Mouse (Mus musculus): ENCODE results near the gene Tmem243.
A peak's percentile ranks its signal among the peaks of the same experiment; 100 is the strongest.

The Tmem243 gene

GRCm38 (mm10) chr5:9100207-9100848 lies at the start of gene Tmem243:
Gene Tmem243, plus strand, starts transcription at chr5:9100668.
- DNase-seq (ENCODE audit: low read depth, low spot score) = peak; percentile 75

DNA sequence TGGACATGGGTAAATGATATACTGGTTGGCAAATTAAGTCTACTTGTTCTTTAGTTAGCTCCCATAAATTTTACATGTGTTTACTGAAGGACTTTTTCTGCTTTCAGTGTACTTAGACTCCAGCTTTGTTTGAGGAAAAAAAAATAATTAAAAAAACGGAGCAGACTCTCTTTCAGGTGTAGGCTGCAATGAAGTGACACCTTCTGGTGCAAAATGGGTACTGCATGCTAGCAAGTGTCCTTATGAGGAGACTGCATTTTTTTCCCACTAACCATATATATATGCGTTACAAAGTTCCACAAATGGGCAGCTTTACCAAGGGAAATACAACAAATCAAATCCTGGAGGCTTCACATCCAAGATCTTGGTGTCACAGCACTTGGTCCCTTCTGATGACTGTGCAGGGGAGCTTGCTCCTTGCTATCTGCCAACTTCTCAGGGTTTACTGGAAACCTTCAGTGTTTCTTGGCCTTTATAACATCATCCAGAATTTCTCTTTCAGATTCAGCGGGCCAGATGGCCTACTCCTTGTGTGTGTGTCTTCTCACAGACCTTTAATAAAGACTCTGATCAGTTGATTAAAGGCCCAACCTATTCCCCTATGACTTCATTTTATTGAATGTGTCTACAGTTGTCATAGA lies 44.3 kb upstream of the Tmem243 start:
- DNase-seq (ENCODE audit: low read depth, low spot score) = peak; percentile 18

DNA sequence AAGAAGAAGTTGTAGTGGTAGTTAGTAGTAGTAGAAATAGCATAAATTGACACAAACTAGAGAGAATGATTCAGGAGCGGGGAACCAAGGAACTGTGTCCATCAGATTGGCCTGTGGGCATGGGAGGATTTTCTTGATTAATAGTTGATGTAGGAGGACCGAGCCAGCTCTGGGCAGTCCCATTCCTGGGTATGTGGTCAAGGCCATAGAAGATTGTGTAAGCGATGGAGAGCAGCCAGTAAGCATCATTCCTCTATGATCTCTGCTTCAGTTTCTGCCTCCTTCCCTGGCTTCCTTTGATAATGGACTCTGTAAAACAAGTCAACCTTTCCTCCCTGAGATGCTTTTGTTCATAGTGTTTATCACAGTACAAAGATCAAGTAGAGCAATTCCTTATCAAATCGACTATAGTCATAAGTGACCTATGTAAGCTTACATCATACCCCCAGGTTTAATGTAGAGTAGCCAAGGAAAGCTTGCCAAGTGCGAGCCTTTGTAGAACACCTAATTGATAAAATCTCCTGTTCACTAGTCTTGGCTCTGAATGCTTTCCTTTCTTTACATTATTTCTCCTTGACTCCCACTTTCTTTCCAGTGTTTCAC lies 43.1 kb upstream of the Tmem243 start:
- DNase-seq (ENCODE audit: low read depth, low spot score) = no peak

DNA sequence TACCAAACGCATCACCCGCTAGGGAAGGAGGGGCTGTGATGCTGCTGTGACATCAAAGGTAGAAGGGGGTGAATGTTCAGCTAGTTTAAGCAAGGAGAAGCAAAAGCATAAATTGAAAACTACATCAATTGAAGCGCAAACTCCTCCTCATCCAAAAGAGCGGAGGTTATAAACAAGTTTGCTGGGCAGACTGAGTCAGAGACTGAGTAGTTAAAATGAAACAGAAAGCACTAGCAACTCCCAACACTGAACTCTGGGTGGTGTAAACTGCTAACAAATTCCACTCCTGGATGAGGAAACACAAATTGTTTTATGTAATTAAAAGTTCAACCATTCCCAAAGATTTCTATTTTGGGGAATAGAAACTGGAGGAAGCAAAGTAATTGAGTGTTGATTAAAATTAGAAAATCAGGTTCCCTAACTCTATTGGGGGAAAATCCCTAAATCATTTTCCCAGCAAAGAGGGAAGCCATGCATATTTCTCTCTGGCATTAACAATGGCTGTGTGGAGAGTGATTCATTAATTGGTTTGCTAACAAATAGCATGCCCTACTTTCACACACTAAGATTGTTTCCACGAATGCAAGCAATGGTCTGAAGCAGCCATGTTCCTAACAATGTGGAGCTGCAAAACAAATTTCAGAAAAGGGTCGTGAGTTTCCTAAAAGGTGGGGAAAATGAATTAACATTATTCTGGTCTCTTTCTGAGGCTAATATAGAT lies 41.0 kb upstream of the Tmem243 start:
- DNase-seq (ENCODE audit: low read depth, low spot score) = no peak

- no peak for DNase-seq (ENCODE audit: low read depth, low spot score)
Observed at GRCm38 (mm10) chr5:9060228-9060627, 40.2 kb upstream of the Tmem243 start.

- DNase-seq (ENCODE audit: low read depth, low spot score) = no peak
Observed at GRCm38 (mm10) chr5:9064217-9064616, 36.3 kb upstream of the Tmem243 start.

DNA sequence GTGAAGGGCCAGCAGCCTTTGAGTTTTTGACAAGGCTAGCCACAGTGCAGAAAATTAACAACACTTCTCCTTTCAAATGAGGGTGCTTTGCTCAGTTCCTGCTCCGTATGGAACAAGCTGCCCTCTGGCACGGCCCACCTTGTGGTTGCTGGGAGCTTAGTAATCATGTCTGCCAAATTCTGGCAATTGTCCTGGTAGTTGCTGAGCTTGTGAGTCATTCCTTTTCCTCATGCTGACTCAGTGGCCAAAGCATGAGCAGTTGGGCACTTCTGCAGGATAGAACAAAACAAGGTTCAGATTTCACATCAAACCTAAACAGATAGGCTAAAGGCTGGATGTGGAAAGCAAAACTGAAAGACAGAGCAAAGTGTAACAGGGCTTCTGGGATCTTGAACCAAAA lies 31.6 kb upstream of the Tmem243 start:
- DNase-seq (ENCODE audit: low read depth, low spot score) = no peak

DNA sequence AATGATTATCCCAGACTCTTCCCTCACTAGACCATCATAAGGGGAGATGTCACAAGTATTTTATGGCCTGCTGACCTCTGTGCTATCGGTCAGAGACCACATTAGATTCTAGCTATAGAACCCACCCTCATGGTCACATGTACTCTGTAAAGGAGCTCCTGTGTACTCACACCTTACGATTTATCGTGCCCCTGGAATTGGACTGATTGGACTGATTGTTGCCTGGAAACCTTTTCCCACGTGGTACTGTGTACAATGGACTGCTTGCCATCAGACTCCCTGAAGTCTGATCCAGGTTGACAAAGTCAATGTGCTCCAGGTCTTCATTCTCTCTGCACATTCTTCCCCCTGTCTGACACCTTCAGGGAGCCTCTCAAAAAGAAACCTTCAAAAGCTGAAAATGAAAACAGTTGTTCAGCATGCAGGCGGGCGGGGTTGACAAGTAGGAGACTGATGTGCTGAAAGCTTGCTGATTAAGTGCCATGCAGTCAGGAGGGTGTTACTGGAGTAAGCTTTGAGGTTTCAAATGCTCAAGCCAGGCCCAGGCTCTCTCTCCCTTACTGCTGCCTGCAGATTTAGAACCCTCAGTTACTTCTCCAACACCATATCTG lies 30.8 kb upstream of the Tmem243 start:
- no peak for DNase-seq (ENCODE audit: low read depth, low spot score)

GRCm38 (mm10) chr5:9071360-9071759 lies 29.1 kb upstream of the Tmem243 start:
- DNase-seq (ENCODE audit: low read depth, low spot score) = no peak

GRCm38 (mm10) chr5:9073177-9073854 lies 27.2 kb upstream of the Tmem243 start:
- no peak for DNase-seq (ENCODE audit: low read depth, low spot score)

DNA sequence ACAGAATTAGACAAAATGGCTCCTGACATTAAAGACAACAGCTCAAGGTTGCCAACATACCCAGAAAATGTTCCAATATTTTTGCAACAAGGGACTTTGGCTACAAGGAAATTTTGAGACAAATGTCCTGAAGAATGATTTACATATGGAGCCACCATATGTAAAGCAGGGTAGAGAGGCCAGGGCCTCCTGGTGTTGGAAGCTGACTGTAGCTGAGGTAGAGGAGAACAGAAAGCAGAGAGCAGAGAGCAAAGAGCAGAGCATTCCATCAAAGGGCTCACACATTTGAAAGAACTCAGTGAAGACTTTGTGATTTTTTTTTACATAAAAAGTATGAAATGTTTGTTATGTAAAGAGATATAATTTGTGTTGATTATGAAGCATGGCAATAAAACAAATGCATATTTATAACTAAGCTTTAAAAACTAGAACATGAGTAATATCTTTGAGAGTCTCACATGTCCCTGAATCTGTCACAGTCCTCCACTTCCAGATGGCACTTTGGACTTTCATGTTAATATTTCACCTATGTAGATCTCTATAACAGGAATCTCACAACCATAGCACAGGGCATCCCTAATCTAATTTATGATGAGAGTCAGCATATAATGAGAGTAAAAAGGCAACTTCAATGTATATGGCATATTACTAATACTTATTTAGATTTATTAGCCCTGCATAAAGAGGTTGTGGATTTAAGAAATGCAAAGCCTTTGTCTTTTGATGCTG lies 20.5 kb upstream of the Tmem243 start:
- no peak for DNase-seq (ENCODE audit: low read depth, low spot score)

- DNase-seq (ENCODE audit: low read depth, low spot score) = no peak
Observed at GRCm38 (mm10) chr5:9086924-9087719, 13.3 kb upstream of the Tmem243 start.

DNA sequence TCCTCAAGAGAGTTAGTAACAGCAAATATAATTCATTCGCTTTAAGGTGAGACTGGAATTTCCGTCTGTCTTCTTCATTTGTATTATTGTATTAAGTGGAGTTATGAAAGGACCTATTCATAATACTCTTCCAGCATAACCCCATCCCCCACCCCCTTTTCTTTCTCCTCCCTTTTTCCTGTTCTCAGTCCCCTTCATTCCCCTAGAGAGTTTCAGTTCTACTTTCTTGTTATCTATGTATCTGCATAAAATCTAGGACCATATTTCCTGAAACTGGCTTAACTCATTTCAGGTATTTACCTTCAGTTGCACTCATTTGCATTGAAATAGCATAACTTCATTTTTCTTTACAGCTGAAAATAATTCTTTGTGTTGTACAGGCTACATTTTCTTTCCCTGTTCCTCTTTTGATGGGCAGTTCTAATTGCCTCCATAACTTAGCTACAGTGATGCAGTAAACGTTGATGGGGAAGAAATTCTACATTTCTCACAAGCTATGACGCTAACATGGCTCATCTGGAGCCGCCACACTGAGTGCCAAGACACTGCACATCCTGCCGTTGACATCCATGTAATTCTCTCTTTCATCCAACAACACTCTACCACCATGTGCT lies 9.9 kb upstream of the Tmem243 start:
- no peak for DNase-seq (ENCODE audit: low read depth, low spot score)

DNA sequence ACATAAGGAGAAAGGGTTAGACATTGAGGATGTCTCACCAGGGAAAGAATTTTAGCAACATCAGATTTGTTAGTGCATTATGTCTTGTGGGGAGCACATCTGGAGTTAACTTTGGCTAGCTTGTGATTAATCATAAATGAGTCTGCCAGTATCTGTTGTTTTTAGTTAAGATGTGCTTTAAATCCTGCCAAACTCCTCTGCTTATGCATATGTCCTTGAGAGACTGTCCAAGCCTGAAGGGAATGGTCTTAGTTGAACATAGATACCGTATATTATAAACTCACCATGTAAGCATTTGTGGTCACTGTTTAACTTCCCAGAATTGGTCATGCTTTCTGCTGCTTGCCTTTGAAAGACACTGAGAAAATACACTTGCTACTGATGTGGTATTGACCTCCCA lies 7.8 kb upstream of the Tmem243 start:
- DNase-seq (ENCODE audit: low read depth, low spot score) = no peak

GRCm38 (mm10) chr5:9093490-9093889 lies 7.0 kb upstream of the Tmem243 start:
- DNase-seq (ENCODE audit: low read depth, low spot score) = no peak

DNA sequence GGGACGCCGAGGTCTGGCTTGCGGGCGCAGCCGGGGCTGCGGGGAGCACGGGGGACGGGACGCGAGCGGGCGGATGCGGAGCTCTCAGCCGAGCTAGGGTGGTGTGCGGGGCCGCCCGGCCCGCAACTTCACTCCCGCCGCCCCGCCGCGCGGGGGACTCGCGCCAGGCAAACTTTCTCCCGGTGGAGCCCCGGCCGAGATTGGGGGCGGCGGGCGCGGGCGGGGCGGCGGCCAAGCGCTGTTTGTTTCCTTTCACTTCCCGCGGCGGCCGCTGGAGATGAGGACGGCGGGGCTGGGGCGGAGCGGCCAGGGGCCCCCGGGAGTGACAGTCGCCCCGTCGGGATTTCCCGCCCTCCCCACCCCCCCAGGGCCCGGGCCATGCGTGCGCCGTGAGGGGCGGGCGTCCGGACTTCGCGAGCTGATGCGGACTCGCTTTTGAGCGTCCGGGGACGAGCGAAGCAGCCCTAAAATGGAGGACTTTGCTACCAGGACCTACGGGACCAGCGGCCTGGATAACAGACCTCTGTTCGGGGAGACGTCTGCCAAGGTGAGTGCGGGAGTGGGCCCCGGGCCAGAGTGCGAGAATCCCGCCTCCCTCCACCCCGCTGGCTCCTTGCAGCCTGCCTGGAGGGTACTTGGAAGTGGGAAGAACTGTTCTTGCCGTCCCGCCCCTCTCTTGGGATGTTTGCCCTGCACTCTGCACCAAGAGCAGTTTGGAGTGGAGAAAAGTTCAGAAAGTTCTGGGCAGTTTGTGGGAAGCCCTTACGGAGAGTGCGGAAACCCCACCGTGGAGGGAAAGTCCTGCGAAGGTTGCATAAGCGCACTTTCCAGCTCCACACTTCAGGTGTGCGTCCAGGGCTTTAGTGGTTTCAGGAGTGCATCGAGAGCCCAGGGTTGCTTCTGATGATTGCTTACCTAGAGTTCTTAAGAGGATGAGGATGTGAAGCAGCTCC lies 657 bp downstream of the Tmem243 start:
- peak; percentile 26 for DNase-seq (ENCODE audit: low read depth, low spot score)

- no peak for DNase-seq (ENCODE audit: low read depth, low spot score)
Observed at GRCm38 (mm10) chr5:9102696-9103095, 2.2 kb downstream of the Tmem243 start.

DNA sequence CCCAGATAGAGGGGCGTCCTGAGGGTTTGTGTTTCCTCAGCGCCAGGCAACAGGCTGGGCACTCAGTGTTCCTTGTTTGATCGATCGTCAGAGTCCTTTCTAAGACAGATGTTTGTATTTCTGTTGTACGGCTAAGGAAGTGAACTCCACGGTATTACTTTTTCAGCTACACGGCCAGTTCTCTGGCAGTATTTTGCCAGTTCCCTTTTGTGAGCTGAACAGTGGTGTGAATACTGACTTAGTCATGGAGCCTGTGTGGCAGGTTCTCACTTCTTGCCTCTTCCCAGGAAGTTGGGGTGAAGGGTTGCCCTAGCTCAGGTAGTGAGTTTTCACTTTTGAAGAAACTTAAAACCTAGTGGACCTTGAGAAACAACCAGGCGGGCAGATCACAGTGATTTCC lies 3.5 kb downstream of the Tmem243 start:
- DNase-seq (ENCODE audit: low read depth, low spot score) = no peak

Measured in WW6 (cell line).